Comparison of ENCODE assay signal across 21 mouse cellular contexts in genomic region chr5:99165807-99166360, GRCm38 (mm10).
DNase-seq lines count a peak whose midpoint lies in the region; ATAC-seq lines count a peak whose summit lies in the region.
"Had no signal": no experiment of that assay in that cellular context is flagged by ENCODE, and none has a peak within 500 bp of the region (broad histone marks: within the 10 kb centered on the region; RNA-seq: fewer than 3 reads in every experiment).

No protein-coding gene starts in this region.

- H3K27me3 ChIP-seq in embryonic facial prominence, embryonic 12.5 days: no peaks in the 10 kb centered on the region
- H3K27me3 ChIP-seq in limb, embryonic 11.5 days (ENCODE audit: control insufficient read depth, insufficient read depth, low read length): no peaks in the 10 kb centered on the region
- no peaks in the 10 kb centered on the region for H3K27me3 ChIP-seq in forebrain, embryonic 15.5 days
- H3K27me3 ChIP-seq: embryonic facial prominence, embryonic 15.5 days; hindbrain, embryonic 12.5 days had no signal

- H3K4me2 ChIP-seq in embryonic facial prominence, embryonic 12.5 days (replicated peaks): no peak overlapping the region
- H3K4me2 ChIP-seq in limb, embryonic 11.5 days (ENCODE audit: low read depth, severe bottlenecking): no peak overlapping the region
- H3K4me2 ChIP-seq in forebrain, embryonic 15.5 days (replicated peaks): no peak overlapping the region
- H3K4me2 ChIP-seq: embryonic facial prominence, embryonic 15.5 days; hindbrain, embryonic 12.5 days had no signal

- no peak overlapping the region for H3K27ac ChIP-seq in embryonic facial prominence, embryonic 12.5 days
- no peak overlapping the region for H3K27ac ChIP-seq in limb, embryonic 11.5 days (replicated peaks; ENCODE audit: low read depth, low read length)
- no peak overlapping the region for H3K27ac ChIP-seq in forebrain, embryonic 15.5 days (replicated peaks)
- H3K27ac ChIP-seq: embryonic facial prominence, embryonic 15.5 days; forebrain, embryonic 10.5 days; heart, embryonic 10.5 days; hindbrain, embryonic 12.5 days had no signal

- no peak overlapping the region for H3K9ac ChIP-seq in embryonic facial prominence, embryonic 12.5 days
- H3K9ac ChIP-seq in limb, embryonic 11.5 days (ENCODE audit: low read length): no peak overlapping the region
- H3K9ac ChIP-seq in forebrain, embryonic 15.5 days (replicated peaks): no peak overlapping the region
- H3K9ac ChIP-seq: embryonic facial prominence, embryonic 15.5 days; hindbrain, embryonic 12.5 days had no signal

- H3K4me1 ChIP-seq in embryonic facial prominence, embryonic 12.5 days: peaks cover 11% of the 10 kb centered on the region; the same call in 1 of the 2 replicates
- peaks cover 16% of the 10 kb centered on the region; the same call in 1 of the 2 replicates for H3K4me1 ChIP-seq in limb, embryonic 11.5 days (ENCODE audit: control insufficient read depth, insufficient read depth, low read length)
- no peaks in the 10 kb centered on the region for H3K4me1 ChIP-seq in forebrain, embryonic 15.5 days
- H3K4me1 ChIP-seq: embryonic facial prominence, embryonic 15.5 days; forebrain, embryonic 10.5 days; heart, embryonic 10.5 days had no signal

- peak; percentile 58 for DNase-seq in embryo, embryonic 11.5 days (ENCODE audit: low read depth, low spot score)
- DNase-seq in limb, embryonic 11.5 days (ENCODE audit: low spot score): peak; percentile 68
- peak; percentile 76 for DNase-seq in mesoderm, embryonic 11.5 days (ENCODE audit: low read depth, low spot score)
- no peak for DNase-seq in adrenal gland, adult (ENCODE audit: inconsistent age in 2 of 2, low spot score in 1 of 2)
- DNase-seq: adrenal gland, adult 8-10 months; adrenal gland, postnatal 36 days; cerebellum, adult 2 months; cerebellum, postnatal 10 days; gastrocnemius, postnatal 10 days; heart, adult 18-20 months; heart, postnatal 10 days; heart, postnatal 4 days had no signal

- ATAC-seq in embryonic facial prominence, embryonic 12.5 days (ENCODE audit: insufficient number of reproducible peaks, insufficient read depth, low FRiP score, low TSS enrichment): 0 out of 2 replicates have a peak, but pooled peaks have one; percentile 22
- ATAC-seq in limb, embryonic 11.5 days (ENCODE audit: insufficient number of reproducible peaks, low FRiP score, low TSS enrichment, low read depth): peak; percentile 86
- ATAC-seq in forebrain, embryonic 15.5 days (replicated peaks): no peak
- ATAC-seq: forebrain, embryonic 14.5 days; hindbrain, embryonic 16.5 days had no signal

- 28% methylated on average over 3 of the region's 3 CpGs for WGBS in embryonic facial prominence, embryonic 12.5 days
- 13% methylated on average over 3 of the region's 3 CpGs for WGBS in limb, embryonic 11.5 days
- WGBS in forebrain, embryonic 15.5 days: 77% methylated on average over 3 of the region's 3 CpGs

- no peaks in the 10 kb centered on the region for H3K36me3 ChIP-seq in embryonic facial prominence, embryonic 12.5 days
- no peaks in the 10 kb centered on the region for H3K36me3 ChIP-seq in limb, embryonic 11.5 days (ENCODE audit: control insufficient read depth, insufficient read depth, low read length)
- H3K36me3 ChIP-seq in forebrain, embryonic 15.5 days: no peaks in the 10 kb centered on the region
- H3K36me3 ChIP-seq: embryonic facial prominence, embryonic 15.5 days; forebrain, embryonic 10.5 days; heart, embryonic 10.5 days; hindbrain, embryonic 12.5 days had no signal

- no peak overlapping the region for H3K4me3 ChIP-seq in embryonic facial prominence, embryonic 12.5 days
- no peak overlapping the region for H3K4me3 ChIP-seq in limb, embryonic 11.5 days (ENCODE audit: low read depth, low read length)
- no peak overlapping the region for H3K4me3 ChIP-seq in forebrain, embryonic 15.5 days
- H3K4me3 ChIP-seq: embryonic facial prominence, embryonic 15.5 days; erythroblast, embryonic 14.5 days; forebrain, embryonic 10.5 days; heart, embryonic 10.5 days; hindbrain, embryonic 12.5 days had no signal

- H3K9me3 ChIP-seq in embryonic facial prominence, embryonic 12.5 days: no peaks in the 10 kb centered on the region
- no peaks in the 10 kb centered on the region for H3K9me3 ChIP-seq in limb, embryonic 11.5 days (ENCODE audit: control insufficient read depth, low read length)
- H3K9me3 ChIP-seq in forebrain, embryonic 15.5 days: no peaks in the 10 kb centered on the region
- H3K9me3 ChIP-seq: embryonic facial prominence, embryonic 15.5 days; forebrain, embryonic 10.5 days; heart, embryonic 10.5 days; hindbrain, embryonic 12.5 days had no signal

Comparison
In these comparisons a context has a peak if more than half of its experiments do, and no peak if none do; other contexts are left out.
1. DNase-seq: peak in embryo, embryonic 11.5 days (single experiment), limb, embryonic 11.5 days (single experiment) and mesoderm, embryonic 11.5 days (single experiment); none in adrenal gland, adult (0 of 2).